Mouse (Mus musculus) ES-Bruce4 (cell line): ENCODE results near the gene Blm. TPM values are rescaled to one million over a fixed set of nuclear protein-coding genes. Genes with fewer than 3 reads are reported as not detected.

ENCODE experiments used
- H3K27ac ChIP-seq: 2 replicates; pipeline ENCODE4 v1.5.1; 2012; ENCODE audit warnings: low read length, inconsistent platforms; ENCODE audit not compliant: insufficient read depth
- H3K27me3 ChIP-seq: 2 replicates; pipeline ENCODE4 v1.6.1; 2012; ENCODE audit warnings: mild to moderate bottlenecking, low read length, inconsistent platforms; ENCODE audit not compliant: control insufficient read depth, poor library complexity, insufficient read depth, severe bottlenecking
- H3K36me3 ChIP-seq: 2 replicates; pipeline ENCODE4 v1.6.1; 2012; ENCODE audit warnings: inconsistent platforms, mild to moderate bottlenecking, low read length, moderate library complexity; ENCODE audit not compliant: control insufficient read depth, poor library complexity, insufficient read depth, severe bottlenecking
- H3K4me1 ChIP-seq: one replicate; pipeline ENCODE4 v1.8.1; 2011; ENCODE audit warnings: low read length; ENCODE audit not compliant: control insufficient read depth, insufficient read depth
- H3K4me3 ChIP-seq: 2 replicates; pipeline ENCODE4 v1.5.1; 2011; ENCODE audit warnings: low read depth, mild to moderate bottlenecking, low read length
- H3K9ac ChIP-seq: 2 replicates; pipeline ENCODE4 v1.6.1; 2012; ENCODE audit warnings: low read depth, mild to moderate bottlenecking, inconsistent platforms; ENCODE audit not compliant: poor library complexity, severe bottlenecking
- H3K9me3 ChIP-seq: replicated peaks from 2 replicates; pipeline ENCODE4 v1.6.1; 2012; ENCODE audit warnings: mild to moderate bottlenecking, low read length, inconsistent platforms; ENCODE audit not compliant: control insufficient read depth, poor library complexity, insufficient read depth, severe bottlenecking
- CTCF ChIP-seq: IDR thresholded peaks from one replicate; pipeline ENCODE4 v1.8.1; 2011; ENCODE audit warnings: low read depth, low read length
- EP300 ChIP-seq: IDR thresholded peaks from 2 replicates; pipeline ENCODE4 v1.6.1; 2011; ENCODE audit warnings: low read depth, low read length; ENCODE audit not compliant: insufficient read depth
- POLR2A ChIP-seq: IDR thresholded peaks from one replicate; pipeline ENCODE4 v1.8.1; 2011; ENCODE audit warnings: low read length; ENCODE audit not compliant: insufficient read depth
- polyA plus RNA-seq: library from polyadenylated mRNA; stranded (reverse); fragments of >200 nt; gene quantifications from 2 replicates; pipeline ENCODE4 v1.2.4, GENCODE M21; 2011; ENCODE audit warnings: low read depth; ENCODE audit not compliant: missing spikeins, insufficient read depth, insufficient read length

The Blm gene
- polyA plus RNA-seq, 1 experiment: 139 TPM

- TF ChIP-seq POLR2A (no peak), CTCF (no peak), EP300 (no peak)
- Histone ChIP-seq H3K9ac (no peak overlapping the region), H3K4me1 (no peaks in the 10 kb centered on the region), H3K9me3 (no peaks in the 10 kb centered on the region), H3K27ac (no peak overlapping the region), H3K27me3 (no peaks in the 10 kb centered on the region), H3K4me3 (no peak overlapping the region), H3K36me3 (no peaks in the 10 kb centered on the region)
Measured at GRCm38 (mm10) chr7:80557161-80557560, 22.2 kb upstream of the Blm start.

- H3K27ac ChIP-seq: no peak overlapping the region
- H3K9me3 ChIP-seq: no peaks in the 10 kb centered on the region
- no peaks in the 10 kb centered on the region for H3K4me1 ChIP-seq
- TF ChIP-seq EP300 (no peak), POLR2A (no peak), CTCF (no peak)
- H3K9ac ChIP-seq: no peak overlapping the region
- no peak overlapping the region for H3K4me3 ChIP-seq
- no peaks in the 10 kb centered on the region for H3K36me3 ChIP-seq
- no peaks in the 10 kb centered on the region for H3K27me3 ChIP-seq
Measured at GRCm38 (mm10) chr7:80556166-80556565, 21.2 kb upstream of the Blm start.

GRCm38 (mm10) chr7:80555146-80555545 is 20.2 kb upstream of the Blm start:
- Histone ChIP-seq H3K9me3 (no peaks in the 10 kb centered on the region), H3K4me1 (no peaks in the 10 kb centered on the region), H3K27ac (no peak overlapping the region), H3K9ac (no peak overlapping the region), H3K36me3 (no peaks in the 10 kb centered on the region), H3K4me3 (no peak overlapping the region), H3K27me3 (no peaks in the 10 kb centered on the region)
- TF ChIP-seq EP300 (no peak), CTCF (no peak)

GRCm38 (mm10) chr7:80554180-80555021 is 19.5 kb upstream of the Blm start:
- Histone ChIP-seq H3K27me3 (no peaks in the 10 kb centered on the region), H3K4me3 (no peak overlapping the region), H3K36me3 (no peaks in the 10 kb centered on the region), H3K9ac (no peak overlapping the region), H3K9me3 (no peaks in the 10 kb centered on the region), H3K4me1 (no peaks in the 10 kb centered on the region), H3K27ac (no peak overlapping the region)
- TF ChIP-seq CTCF (no peak), POLR2A (no peak), EP300 (no peak)

- TF ChIP-seq EP300 (no peak), CTCF (no peak), POLR2A (no peak)
- Histone ChIP-seq H3K4me1 (no peaks in the 10 kb centered on the region), H3K27me3 (no peaks in the 10 kb centered on the region), H3K9me3 (no peaks in the 10 kb centered on the region), H3K4me3 (no peak overlapping the region), H3K36me3 (no peaks in the 10 kb centered on the region), H3K27ac (no peak overlapping the region), H3K9ac (no peak overlapping the region)
Measured at GRCm38 (mm10) chr7:80548513-80549260, 13.8 kb upstream of the Blm start.

GRCm38 (mm10) chr7:80542139-80542831 is 7.4 kb upstream of the Blm start:
- no peaks in the 10 kb centered on the region for H3K27me3 ChIP-seq
- TF ChIP-seq CTCF (no peak), POLR2A (no peak), EP300 (no peak)
- H3K9me3 ChIP-seq: no peaks in the 10 kb centered on the region
- H3K36me3 ChIP-seq: no peaks in the 10 kb centered on the region
- H3K4me1 ChIP-seq: peaks cover 5% of the 10 kb centered on the region
- no peak overlapping the region for H3K4me3 ChIP-seq
- no peak overlapping the region for H3K9ac ChIP-seq
- no peak overlapping the region for H3K27ac ChIP-seq
